Mouse (Mus musculus) stomach, embryonic 16.5 days (tissue): ENCODE measurements around the gene Ube2q2. TPM values are rescaled to one million over a fixed set of nuclear protein-coding genes. Genes with fewer than 3 reads are reported as not detected.
"Not testable (repeated sequence)": the region's sequence is repeated elsewhere in the genome, so short reads cannot be mapped to it uniquely, and the experiment has no call there.

Source experiments
- ATAC-seq: fragments of 200-750 bp; cut with Nextera tagmentation; 2 replicates; pipeline ENCODE4 v1.8.0; 2017; ENCODE audit warnings: moderate number of reproducible peaks, moderate TSS enrichment; ENCODE audit not compliant: insufficient read depth, low FRiP score
- H3K27ac ChIP-seq: fragments of 300-500 bp; sonication (generic); 2 replicates; pipeline ENCODE4 v1.5.1; 2014; ENCODE audit warnings: low read length
- H3K27me3 ChIP-seq: fragments of 300-500 bp; sonication (generic); 2 replicates; pipeline ENCODE4 v1.6.1; 2014; ENCODE audit warnings: low read length, control low read depth, mixed read lengths; ENCODE audit not compliant: control insufficient read depth, insufficient read depth
- H3K36me3 ChIP-seq: fragments of 300-500 bp; sonication (generic); 2 replicates; pipeline ENCODE4 v1.6.1; 2014; ENCODE audit warnings: low read length; ENCODE audit not compliant: control insufficient read depth, insufficient read depth
- H3K4me1 ChIP-seq: fragments of 300-500 bp; sonication (generic); 2 replicates; pipeline ENCODE4 v1.6.1; 2014; ENCODE audit warnings: low read length, control low read depth, mixed read lengths; ENCODE audit not compliant: control insufficient read depth, insufficient read depth
- H3K4me2 ChIP-seq: fragments of 300-500 bp; sonication (generic); 2 replicates; pipeline ENCODE4 v1.6.1; 2014; ENCODE audit warnings: low read depth, low read length, mixed read lengths
- H3K4me3 ChIP-seq: fragments of 300-500 bp; sonication (generic); replicated peaks from 2 replicates; pipeline ENCODE4 v1.5.1; 2014; ENCODE audit warnings: mild to moderate bottlenecking, low read length
- H3K9ac ChIP-seq: fragments of 300-500 bp; sonication (generic); 2 replicates; pipeline ENCODE4 v1.6.1; 2014; ENCODE audit warnings: low read length
- H3K9me3 ChIP-seq: fragments of 300-500 bp; sonication (generic); replicated peaks from 2 replicates; pipeline ENCODE4 v1.6.1; 2016; ENCODE audit warnings: low read length, control low read depth; ENCODE audit not compliant: control insufficient read depth
- WGBS: fragments of 180-500 bp; shearing (Covaris S2); extraction: QIAGEN DNeasy Blood & Tissue Kit; methylation state at CpG from one replicate; pipeline ENCODE4 v1.1.7; 2014; 5-methylcytosine and 5-hydroxymethylcytosine counted together
- polyA plus RNA-seq: library from polyadenylated mRNA; unstranded; fragments of >200 nt; fragmentation: Nextera tagmentation; extraction: Ambion mirVana; gene quantifications from 2 replicates; pipeline ENCODE4 v1.2.1, GENCODE M21; 2015

The Ube2q2 gene
- 14.3 and 15.8 TPM in 2 replicates for polyA plus RNA-seq

DNA sequence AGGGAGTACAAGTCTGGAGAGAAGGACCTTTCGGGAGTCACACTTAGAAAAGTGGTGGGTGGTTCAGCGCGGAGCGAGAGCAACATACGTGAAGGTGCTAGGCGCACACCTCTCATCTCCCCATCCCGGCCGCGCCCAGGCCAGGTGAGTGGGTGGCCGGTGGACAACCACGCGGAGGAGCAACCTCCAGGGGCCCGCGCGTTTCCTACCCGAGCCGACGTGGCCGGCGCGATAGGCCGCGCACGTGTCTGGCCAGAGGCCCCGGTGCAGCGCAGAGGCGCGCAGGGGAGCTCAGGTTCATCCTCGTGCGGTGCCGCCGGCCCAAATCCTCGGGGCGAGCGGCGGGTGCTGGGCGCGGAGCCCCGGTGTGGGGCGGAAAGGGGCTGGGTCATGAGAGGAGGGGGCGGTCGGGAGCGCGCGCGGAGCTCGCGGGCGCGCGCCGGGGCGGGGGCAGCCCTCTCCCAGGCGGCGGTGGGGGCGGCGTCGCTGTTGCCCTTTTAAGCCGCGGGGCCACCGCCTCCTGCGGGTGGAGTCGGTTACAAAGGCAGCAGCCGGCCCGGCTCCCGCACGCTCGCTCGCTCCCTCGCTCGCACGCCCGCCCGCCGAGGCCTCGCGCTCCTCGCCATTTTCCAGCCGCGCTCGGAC is at the start of gene Ube2q2:
TSS of gene Ube2q2 (plus strand) at position 1 of the 645 bp plus-strand sequence.
- Histone ChIP-seq H3K4me2 (peak within 1 kb of the TSS; percentile 93), H3K36me3 (no peaks in the 10 kb centered on the region), H3K9ac (peak within 1 kb of the TSS; percentile 92), H3K27me3 (no peaks in the 10 kb centered on the region), H3K9me3 (no peaks in the 10 kb centered on the region), H3K4me3 (peak within 1 kb of the TSS; percentile 74), H3K4me1 (peaks cover 15% of the 10 kb centered on the region), H3K27ac (peak within 1 kb of the TSS; percentile 74)
- WGBS = under 1% methylated on average over 76 of the region's 81 CpGs
- peak; percentile 89 for ATAC-seq

DNA sequence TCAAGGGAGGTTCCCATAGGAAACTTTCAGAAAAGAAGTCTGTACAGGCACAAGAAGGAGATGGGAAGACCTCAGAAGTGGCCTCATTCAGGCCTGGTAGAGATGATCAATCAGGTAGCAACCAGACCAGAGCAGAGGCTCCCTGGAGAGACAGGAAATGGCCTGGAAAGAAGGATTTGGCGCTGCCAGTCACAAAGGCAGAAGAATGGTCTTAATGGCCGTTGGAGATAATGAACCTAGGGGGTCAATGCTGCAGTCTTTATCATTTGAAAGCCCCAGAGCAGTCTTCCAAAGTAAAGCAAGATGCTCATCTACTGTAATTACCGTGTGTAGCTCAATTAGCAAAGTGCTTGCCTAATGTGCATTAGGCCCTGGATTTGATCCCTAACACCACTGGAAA is 47.5 kb upstream of the Ube2q2 start:
- no peak for ATAC-seq
- Histone ChIP-seq H3K27ac (no peak overlapping the region), H3K4me2 (no peak overlapping the region), H3K36me3 (no peaks in the 10 kb centered on the region), H3K4me3 (no peak overlapping the region), H3K4me1 (no peaks in the 10 kb centered on the region), H3K9ac (no peak overlapping the region), H3K27me3 (no peaks in the 10 kb centered on the region), H3K9me3 (no peaks in the 10 kb centered on the region)
- WGBS = 50% methylated on average over 3 of the region's 3 CpGs

DNA sequence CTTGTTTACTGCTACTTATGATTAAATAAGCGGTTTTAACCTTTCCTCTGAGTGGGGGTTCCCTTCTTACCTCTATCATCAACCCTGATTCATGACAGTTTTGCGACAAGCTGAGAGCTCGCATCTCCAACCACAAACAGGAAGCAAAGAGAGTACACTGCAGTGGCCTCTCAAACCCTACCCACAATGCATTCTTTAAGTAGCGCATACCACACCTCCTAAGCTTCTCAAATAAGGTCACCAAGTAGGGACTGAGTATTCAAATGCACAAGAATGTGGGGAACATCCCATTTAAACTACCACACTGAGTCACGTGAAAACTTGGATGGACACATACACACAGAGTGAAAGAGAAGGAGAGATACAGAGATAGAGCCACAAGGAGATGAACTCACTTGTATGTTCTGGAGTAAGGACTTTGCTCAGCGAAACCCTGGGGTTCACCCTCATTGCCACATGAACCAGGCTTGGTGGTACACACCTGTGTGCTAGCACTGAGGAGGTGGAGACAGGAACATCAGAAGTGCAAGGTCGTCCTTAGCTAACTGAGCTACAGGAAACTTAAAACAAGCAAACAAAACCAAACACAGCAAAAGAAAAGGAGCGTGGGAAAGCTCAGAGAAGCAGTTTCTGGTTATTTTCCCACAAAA is 46.3 kb upstream of the Ube2q2 start:
- Histone ChIP-seq H3K36me3 (no peaks in the 10 kb centered on the region), H3K9ac (no peak overlapping the region), H3K4me1 (no peaks in the 10 kb centered on the region), H3K27me3 (no peaks in the 10 kb centered on the region), H3K4me2 (no peak overlapping the region), H3K27ac (no peak overlapping the region), H3K4me3 (no peak overlapping the region), H3K9me3 (no peaks in the 10 kb centered on the region)
- WGBS = 78% methylated on average over 8 of the region's 8 CpGs
- no peak for ATAC-seq

DNA sequence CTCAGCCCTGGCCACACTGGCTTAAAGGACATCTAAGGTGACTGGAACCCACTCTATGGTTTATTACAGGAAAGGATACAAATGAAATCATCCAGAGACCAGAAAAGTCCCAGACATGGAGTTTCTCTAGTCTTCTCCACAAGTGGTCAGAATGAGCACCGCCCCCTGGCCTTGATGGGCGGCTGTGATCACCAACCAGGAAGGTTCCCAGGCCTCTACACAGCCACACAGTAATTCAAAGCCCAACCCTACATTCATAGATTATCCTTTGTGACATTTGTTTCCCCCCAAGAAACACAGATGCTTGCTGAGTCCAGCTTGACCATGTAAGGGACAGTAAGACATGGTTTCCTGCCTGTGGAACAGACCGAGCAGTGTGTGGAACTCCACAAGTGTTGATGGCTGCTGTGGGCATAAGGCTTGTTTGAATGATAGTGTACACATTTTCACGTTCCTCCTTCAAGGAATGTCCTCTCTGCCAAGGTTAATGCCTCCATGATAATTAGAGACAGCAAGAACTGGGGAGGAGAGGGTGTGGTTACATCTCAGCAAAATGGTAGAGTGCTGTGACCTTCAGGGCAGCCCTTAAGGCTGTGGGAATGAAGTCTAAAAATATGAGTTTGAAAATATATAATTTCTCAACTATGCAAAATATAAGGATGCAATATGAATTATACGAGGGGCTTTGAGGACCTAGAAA is 45.6 kb upstream of the Ube2q2 start:
- Histone ChIP-seq H3K27me3 (no peaks in the 10 kb centered on the region), H3K4me3 (no peak overlapping the region), H3K36me3 (no peaks in the 10 kb centered on the region), H3K9ac (no peak overlapping the region), H3K4me2 (no peak overlapping the region), H3K9me3 (no peaks in the 10 kb centered on the region), H3K27ac (no peak overlapping the region), H3K4me1 (no peaks in the 10 kb centered on the region)
- WGBS = 90% methylated on average over 5 of the region's 5 CpGs
- ATAC-seq = no peak

DNA sequence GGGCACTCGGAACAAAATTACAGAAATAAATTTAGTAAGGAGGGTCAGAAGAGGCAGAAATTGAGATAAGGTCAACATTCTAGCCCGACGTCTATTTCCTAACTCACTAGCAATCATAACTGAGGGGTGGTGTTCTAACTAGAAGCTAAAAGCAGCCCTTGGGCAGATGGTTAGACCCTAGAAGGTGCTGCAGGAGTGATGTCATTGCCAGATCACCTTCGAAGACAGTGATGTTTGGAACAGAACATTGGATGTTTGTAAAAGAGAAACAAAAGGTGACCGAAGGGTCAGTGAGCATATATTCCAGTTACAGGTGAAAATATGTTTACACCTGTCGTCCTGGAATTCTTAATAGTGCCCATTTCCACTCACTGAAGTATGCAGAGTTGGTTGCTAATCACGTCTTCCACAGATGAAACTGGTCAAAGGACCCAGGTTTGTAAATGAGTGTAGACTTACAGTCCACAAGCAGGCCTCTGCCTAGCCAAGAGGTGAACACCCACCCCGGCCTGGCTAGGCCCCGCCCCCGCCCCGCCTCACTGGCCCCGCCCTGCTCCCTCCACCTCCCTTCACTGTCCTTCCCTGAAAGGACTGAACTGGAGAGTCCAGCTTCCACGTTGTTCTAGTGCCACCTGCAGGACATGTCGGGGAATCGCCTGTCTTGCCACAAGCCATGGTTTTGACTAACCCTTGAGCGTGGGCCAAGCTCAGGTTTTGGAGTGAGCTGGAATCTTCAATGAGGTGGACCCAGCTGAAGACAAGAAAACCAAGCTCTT is 38.4 kb upstream of the Ube2q2 start:
- Histone ChIP-seq H3K4me1 (no peaks in the 10 kb centered on the region), H3K4me3 (no peak overlapping the region), H3K9me3 (no peaks in the 10 kb centered on the region), H3K36me3 (no peaks in the 10 kb centered on the region), H3K9ac (no peak overlapping the region), H3K4me2 (no peak overlapping the region), H3K27me3 (no peaks in the 10 kb centered on the region), H3K27ac (no peak overlapping the region)
- WGBS = 28% methylated on average over 16 of the region's 16 CpGs
- ATAC-seq = peak; percentile 91

DNA sequence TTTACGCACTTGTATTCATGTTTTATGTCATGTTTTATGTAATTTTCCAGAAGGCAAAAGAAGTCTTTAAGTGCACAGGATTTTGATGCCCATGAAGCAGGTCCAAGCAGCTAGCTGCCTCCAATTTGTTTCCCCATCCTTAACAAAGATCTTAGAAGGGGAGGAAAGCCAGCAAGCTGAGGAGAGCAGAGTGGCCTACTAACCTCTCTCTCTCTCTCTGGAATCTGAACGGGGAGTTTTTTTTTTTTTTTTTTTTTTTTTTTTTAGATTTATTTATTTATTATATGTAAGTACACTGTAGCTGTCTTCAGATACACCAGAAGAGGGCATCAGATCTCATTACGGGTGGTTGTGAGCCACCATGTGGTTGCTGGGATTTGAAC is 37.8 kb upstream of the Ube2q2 start:
- not testable (repeated sequence) for H3K27me3 ChIP-seq, H3K9ac ChIP-seq, H3K36me3 ChIP-seq, ATAC-seq, H3K27ac ChIP-seq, H3K9me3 ChIP-seq, H3K4me1 ChIP-seq, H3K4me3 ChIP-seq, H3K4me2 ChIP-seq
- WGBS = 13% methylated on average over 2 of the region's 3 CpGs

DNA sequence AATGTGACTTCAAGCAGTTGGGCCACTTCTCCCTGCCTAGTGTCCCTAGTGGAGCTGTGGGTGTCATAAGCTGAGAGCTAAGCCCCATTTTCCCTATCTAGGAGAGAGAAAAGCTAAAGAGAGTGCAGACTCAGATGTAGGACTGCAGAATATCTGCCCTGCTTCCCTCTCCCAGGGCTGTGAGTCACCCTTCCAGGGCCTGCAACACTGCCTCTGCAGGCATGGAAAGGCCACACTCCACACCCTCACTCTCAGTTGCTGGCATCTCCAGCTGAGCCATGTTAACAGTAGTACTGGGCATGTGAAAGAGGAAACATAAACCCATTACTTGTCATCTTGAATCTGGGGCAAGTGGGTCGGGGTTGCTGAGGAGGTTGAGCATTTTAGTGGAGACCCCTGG is 33.9 kb upstream of the Ube2q2 start:
- no peak overlapping the region for H3K4me2 ChIP-seq
- no peaks in the 10 kb centered on the region for H3K4me1 ChIP-seq
- ATAC-seq = no peak
- WGBS = 64% methylated on average over 1 of the region's 1 CpGs
- no peaks in the 10 kb centered on the region for H3K9me3 ChIP-seq
- no peaks in the 10 kb centered on the region for H3K36me3 ChIP-seq
- H3K9ac ChIP-seq = no peak overlapping the region; the same call in 1 of the 2 replicates
- H3K27me3 ChIP-seq = no peaks in the 10 kb centered on the region
- H3K27ac ChIP-seq = no peak overlapping the region
- H3K4me3 ChIP-seq = no peak overlapping the region

DNA sequence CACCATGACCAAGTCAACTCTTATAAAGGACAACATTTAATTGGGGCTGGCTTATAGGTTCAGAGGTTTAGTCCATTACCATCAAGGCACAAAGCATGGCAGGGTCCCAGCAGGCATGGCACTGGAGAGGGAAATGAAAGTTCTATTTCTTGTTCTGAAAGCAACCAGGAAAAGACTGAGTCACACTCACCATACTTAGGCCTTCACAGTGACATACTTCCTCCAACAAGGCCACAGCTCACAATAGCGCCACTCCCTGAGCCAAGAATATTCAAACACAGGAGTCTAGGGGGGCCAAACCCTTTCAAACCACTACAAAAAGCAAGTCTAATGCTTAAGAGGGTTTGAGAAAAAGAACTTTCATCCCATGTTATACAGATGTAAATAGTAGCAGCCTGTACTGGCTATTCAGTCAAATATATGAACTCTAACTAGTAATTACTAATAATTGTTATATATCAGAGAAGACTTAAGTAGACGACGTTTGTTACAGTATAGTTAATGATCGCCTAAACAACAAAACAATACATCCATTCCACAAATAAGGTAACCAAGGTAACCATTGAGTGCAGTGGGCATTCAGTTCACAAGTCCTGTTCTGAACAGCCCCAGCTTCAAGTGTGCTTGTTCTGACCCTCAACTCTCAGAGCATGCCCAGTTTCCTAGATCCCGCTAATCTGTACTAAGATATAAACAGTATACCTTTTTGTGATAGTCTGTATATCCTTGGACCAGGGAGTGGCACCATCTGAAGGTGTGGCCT is 31.2 kb upstream of the Ube2q2 start:
- H3K4me1 ChIP-seq = no peaks in the 10 kb centered on the region
- H3K9ac ChIP-seq = no peak overlapping the region
- no peaks in the 10 kb centered on the region for H3K9me3 ChIP-seq
- H3K4me2 ChIP-seq = no peak overlapping the region
- no peaks in the 10 kb centered on the region for H3K27me3 ChIP-seq
- no peak overlapping the region; the same call in 1 of the 2 replicates for H3K27ac ChIP-seq
- no peak overlapping the region for H3K4me3 ChIP-seq
- no peaks in the 10 kb centered on the region for H3K36me3 ChIP-seq
- no peak for ATAC-seq
- 83% methylated on average over 5 of the region's 5 CpGs for WGBS
